Mouse (Mus musculus): ENCODE data around the gene Pgbd5. TPM values are rescaled to one million over a fixed set of nuclear protein-coding genes. Genes with fewer than 3 reads are reported as not detected.
"Not testable (repeated sequence)": the region's sequence is repeated elsewhere in the genome, so short reads cannot be mapped to it uniquely, and the experiment has no call there.

Pgbd5 gene
- total RNA-seq, 2 experiments from 2014 or later = 1.1 to 1.3 TPM

GRCm38 (mm10) chr8:124433451-124434125 lies 5.9 kb downstream of the Pgbd5 start:
- intact Hi-C loops (cut with DNase I) = loop anchor here (5.0 kb wide), 1 partner anchor 94 kb away; no protein-coding TSS in a partner anchor

GRCm38 (mm10) chr8:124430881-124431280 lies 8.6 kb downstream of the Pgbd5 start:
- intact Hi-C loops (cut with DNase I) = loop anchor here (5.0 kb wide), 1 partner anchor 96 kb away; no protein-coding TSS in a partner anchor
- DNase-seq (ENCODE audit: low spot score) = no peak

More at GRCm38 (mm10) chr8:124433451-124434125, 5.9 kb downstream of the Pgbd5 start:
- no peak for DNase-seq (ENCODE audit: low spot score)

DNA sequence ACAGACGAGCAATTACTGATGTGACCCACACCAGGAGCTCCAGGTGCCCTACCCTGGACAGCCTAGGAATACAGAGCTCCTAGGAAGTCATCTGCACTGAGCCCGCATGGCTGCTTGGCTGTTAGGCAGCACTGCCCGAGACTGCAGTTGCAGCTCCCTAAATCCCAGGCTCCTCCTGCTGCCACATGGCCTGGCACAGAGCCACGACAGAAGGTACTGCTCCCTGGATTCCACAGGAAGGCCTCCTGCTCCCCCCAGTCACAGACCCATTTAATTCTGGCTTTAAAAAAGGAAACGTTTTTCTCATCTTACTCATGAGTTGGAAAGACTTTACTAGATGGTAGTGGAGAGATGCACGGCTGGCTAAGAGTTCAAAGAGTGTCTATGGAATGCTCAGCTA lies 10.0 kb downstream of the Pgbd5 start:
- DNase-seq (ENCODE audit: low spot score) = no peak
- intact Hi-C loops (cut with DNase I) = no loop called here

- DNase-seq (ENCODE audit: low spot score); intact Hi-C loops (cut with DNase I): not testable (repeated sequence)
Measured at GRCm38 (mm10) chr8:124428721-124429120, 10.7 kb downstream of the Pgbd5 start.

- no peak for DNase-seq (ENCODE audit: low spot score)
- intact Hi-C loops (cut with DNase I) = no loop called here
Measured at GRCm38 (mm10) chr8:124421413-124421812, 18.0 kb downstream of the Pgbd5 start.

- intact Hi-C loops (cut with DNase I) = no loop called here
- DNase-seq (ENCODE audit: low spot score) = no peak
Measured at GRCm38 (mm10) chr8:124418927-124419326, 20.5 kb downstream of the Pgbd5 start.

GRCm38 (mm10) chr8:124418185-124418584 lies 21.3 kb downstream of the Pgbd5 start:
- intact Hi-C loops (cut with DNase I) = no loop called here
- no peak for DNase-seq (ENCODE audit: low spot score)

DNA sequence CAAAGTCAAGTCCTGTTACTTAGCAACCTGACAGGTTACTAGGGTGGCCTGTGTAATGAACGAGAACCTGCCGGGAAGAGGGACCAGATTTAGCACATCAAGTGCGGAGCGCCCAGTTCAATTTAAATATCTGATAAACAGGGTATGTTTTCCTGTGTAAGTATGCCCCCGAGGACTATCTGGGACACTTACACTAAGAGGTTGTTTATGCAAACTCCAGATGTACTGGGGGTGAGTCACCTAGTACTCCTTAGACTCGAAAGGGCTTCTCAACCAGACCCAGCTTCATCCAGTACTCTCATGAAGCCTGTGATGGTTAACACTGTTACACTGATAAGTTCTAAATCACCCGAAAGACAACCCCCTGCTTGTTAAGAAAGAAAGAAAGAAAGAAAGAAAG lies 22.8 kb downstream of the Pgbd5 start:
- no peak for DNase-seq (ENCODE audit: low spot score)
- intact Hi-C loops (cut with DNase I) = no loop called here

DNA sequence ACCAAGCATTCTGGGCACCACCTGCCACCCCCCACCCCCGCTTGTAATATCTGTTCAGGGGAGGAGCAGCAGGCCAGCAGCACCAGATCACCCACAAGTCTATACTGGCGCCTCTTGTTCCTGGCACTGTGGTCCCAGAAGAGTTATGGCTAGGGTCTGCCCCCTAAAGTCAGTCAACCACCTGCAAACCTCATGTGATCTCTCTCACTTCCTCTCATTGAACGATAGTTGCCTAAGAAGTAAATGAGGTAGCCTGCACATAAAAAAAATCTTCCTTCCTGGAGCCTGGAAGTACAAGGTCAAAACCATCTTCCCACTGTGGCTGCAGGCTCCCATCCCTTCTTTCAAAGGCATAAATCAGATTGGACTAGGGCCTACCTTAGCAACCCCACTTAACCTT lies 23.7 kb downstream of the Pgbd5 start:
- DNase-seq (ENCODE audit: low spot score) = no peak
- intact Hi-C loops (cut with DNase I) = no loop called here

DNA sequence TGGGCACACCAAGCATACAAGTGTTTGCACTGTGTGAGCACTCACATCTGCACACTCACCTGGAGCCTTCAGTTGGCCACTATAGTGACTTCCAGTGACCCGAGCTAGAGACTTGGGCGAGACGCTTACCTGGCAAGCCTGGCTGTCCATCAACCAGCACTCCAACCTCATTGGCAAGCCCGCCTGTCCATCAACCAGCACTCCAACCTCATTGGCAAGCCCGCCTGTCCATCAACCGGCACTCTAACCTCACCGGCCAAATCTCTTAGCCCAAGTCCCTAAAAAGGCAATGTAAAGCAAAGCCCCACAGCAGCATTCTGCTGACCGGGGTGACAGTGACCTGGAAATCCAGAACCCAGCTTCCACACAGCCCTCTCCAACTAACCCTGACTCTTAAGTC lies 24.5 kb downstream of the Pgbd5 start:
- intact Hi-C loops (cut with DNase I) = no loop called here
- DNase-seq (ENCODE audit: low spot score) = no peak

- no peak for DNase-seq (ENCODE audit: low spot score)
- intact Hi-C loops (cut with DNase I) = no loop called here
Measured at GRCm38 (mm10) chr8:124413244-124413965, 26.1 kb downstream of the Pgbd5 start.

DNA sequence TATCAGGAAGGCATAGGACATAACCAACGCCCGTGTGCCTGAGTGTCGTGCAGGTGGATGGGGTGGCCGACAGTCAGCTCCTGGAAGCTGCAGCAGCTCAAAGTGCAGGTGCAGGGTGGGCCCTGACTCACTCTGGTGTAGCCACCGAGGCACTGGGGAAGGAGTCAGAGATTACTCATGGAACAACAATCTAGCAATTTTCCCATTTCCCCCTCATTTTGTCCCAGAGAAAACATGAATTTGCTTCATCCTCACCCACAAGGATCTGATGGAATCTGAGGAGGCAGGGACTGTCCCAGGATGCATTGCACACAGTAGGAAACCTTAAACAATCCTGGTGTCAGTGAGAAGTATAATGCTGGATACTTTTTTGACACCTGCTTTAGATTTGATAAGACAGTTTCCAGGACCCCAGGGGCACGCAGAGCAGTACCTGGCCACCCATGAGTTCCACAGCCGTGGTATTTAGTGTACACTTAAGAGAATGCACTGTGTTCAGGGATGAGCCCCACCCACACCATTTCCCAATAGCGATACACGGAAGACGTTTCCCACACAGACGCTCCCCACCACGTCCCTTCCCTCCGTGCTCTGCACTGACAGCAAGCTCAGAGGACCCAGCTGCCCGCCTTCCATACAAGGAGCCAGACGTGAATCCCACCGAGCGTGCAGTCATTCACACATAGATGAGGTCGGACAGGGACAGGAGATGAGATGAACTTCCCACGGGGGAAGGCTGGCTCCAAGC lies 26.8 kb downstream of the Pgbd5 start:
- DNase-seq (ENCODE audit: low spot score) = no peak
- intact Hi-C loops (cut with DNase I) = no loop called here

DNA sequence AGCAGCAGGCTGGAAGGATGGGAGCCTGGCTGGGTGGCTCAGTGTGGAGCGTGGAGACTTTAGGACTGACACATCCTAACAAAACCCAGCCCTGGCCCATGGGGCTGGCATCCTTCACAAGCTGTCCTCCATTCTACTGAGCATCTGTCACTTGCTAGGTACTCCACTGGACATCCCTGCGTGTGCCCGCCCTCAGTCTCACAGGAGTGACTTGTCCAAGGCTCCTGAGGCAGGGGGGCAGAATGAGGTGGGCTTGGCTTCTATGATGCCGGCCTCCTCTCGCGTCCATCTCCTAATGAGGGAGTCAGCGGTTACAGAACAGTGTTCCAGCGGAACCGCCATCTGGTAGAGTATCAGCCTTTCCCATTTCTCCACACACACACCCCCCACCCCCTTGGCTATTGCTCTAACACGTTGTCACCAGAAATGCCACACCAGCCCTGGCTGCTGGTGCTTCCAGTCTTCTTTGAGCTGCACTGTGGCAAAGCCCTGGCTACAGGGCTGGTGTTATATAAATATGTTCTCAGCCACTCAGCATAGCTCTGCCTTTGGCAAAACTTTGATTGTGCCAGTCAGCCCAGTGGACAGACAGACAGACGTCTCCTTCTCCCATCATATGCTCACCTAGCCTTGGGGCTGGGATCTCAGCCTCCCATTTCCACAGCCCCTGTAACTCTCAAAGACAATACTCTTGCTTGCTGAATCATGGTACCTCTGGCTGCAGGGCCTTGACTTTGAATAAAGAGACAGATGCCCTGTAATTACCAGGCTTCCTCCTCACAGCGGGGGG lies 34.8 kb downstream of the Pgbd5 start:
- intact Hi-C loops (cut with DNase I) = no loop called here
- no peak for DNase-seq (ENCODE audit: low spot score)

DNA sequence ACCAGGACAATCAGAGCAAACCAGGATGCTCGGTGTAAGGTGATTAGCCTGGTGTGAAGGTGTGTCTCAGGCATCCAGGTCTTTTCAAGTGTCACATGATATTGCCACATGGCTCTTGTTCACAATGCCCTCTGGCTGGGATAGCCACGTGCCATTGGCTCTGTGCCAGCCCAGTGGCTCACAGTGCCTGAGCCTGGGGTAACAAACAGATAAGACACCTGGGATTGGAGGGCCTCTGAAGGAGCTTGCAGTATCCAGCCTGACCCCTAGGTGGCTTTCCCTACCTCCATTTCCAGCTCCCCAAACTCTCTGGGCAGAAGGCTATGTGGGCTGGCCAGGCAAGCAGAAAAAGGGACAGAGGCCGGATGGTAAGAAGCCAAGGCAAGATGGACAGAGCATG lies 35.6 kb downstream of the Pgbd5 start:
- intact Hi-C loops (cut with DNase I) = no loop called here
- DNase-seq (ENCODE audit: low spot score) = no peak

DNA sequence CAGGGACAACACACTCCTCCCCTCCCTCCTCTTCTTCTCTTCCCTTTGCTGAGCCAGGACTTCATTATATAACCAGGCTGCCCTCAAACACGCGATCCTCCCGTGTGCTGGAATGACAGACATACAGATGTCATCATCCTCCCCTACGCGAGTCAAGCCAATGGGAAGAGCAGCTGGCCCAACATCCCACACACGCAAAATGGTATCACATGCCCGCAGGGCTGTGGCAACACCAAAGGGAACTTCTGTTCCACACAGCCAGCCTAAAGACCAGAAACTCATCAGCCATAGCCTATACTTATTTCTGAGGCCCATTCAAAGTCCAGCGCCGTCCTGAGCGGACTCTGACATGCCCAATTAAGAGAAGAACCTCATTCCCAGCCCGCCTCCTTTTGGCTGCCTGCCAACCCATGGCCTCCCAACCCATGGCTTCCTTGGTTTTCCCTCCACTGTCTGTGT lies 40.0 kb downstream of the Pgbd5 start:
- intact Hi-C loops (cut with DNase I) = loop anchor here (1.0 to 10.0 kb wide), 2 partner anchors 174 to 275 kb away; no protein-coding TSS in a partner anchor
- DNase-seq (ENCODE audit: low spot score) = no peak

DNA sequence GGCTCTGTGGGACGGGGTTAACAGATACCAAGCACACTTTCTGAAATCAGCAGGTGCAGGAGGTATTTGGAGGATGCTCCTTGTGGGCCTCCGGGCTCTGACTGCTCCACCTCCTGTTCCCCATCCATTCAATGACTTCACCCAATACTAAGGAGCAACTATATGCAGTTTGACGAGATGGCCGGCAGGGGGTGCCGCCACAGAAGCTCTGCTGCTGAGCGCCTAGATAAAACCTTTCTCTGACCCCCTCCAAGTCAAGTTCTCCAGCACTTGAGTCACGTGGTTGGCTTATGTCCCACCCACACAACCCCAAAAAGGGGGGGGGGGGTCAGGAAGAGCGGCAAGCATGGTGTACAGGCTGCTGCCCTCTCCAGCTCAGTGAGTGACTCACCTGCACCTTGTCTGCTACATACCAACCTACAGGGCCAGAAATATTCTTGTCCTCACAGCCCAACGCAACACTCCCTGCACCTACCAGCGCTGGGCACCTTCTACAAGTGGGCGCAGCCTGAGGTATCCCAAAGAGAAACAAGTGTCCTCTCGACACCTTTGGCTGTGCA lies 40.5 kb downstream of the Pgbd5 start:
- intact Hi-C loops (cut with DNase I) = loop anchor here (1.0 to 10.0 kb wide), 2 partner anchors 174 to 276 kb away; no protein-coding TSS in a partner anchor
- no peak for DNase-seq (ENCODE audit: low spot score)

GRCm38 (mm10) chr8:124397321-124398065 lies 42.0 kb downstream of the Pgbd5 start:
- no peak for DNase-seq (ENCODE audit: low spot score)
- intact Hi-C loops (cut with DNase I) = loop anchor here (10.0 kb wide), 1 partner anchor 277 kb away; no protein-coding TSS in a partner anchor

DNA sequence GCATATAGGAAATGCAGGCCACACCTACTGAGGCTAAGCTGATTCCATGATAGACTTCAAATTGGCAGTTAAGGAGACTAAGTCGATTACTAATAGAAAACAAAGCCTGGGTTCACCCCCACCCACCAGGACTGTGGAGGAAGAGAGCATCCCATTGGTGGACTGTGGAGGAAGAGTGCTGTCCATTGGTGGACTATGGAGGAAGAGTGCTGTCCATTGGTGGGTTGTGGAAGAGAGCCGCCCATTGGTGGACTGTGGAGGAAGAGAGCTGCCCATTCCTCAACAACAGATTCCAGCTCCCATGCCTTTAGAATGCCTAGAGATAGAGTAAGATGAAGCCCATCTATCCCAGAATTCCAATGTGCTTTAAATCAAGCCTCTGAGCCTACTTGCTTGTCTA lies 42.9 kb downstream of the Pgbd5 start:
- intact Hi-C loops (cut with DNase I) = loop anchor here (10.0 kb wide), 1 partner anchor 278 kb away; no protein-coding TSS in a partner anchor
- no peak for DNase-seq (ENCODE audit: low spot score)
